Mouse (Mus musculus): ENCODE data around the gene Cirbp. TPM values are rescaled to one million over a fixed set of nuclear protein-coding genes. Genes with fewer than 3 reads are reported as not detected.

Gene Cirbp
- polyA plus RNA-seq, 1 experiment: 150 TPM

DNA sequence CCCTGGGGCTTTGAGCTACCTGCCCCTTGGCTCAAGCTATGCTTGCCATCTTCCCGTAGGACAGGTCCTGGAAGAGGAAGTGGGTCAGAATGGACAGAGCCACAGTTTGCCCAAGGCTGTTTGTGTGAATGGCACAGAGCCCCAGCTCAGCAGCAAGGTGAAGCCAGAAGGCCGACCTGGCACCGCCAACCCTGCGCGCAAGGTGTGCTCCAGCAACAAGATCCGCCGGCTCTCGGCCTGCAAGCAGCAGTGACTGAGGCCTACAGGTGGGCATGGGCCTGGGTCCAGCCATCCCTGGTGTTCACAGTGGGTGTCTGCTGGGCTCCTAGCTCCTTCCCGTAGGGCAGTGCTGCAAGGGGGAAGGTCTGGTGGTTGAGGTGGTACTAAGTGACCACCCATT lies 35.9 kb upstream of the Cirbp start:
- Histone ChIP-seq H3K27ac (ENCODE audit: insufficient read depth, low read length) (no peak overlapping the region), H3K4me1 (ENCODE audit: control insufficient read depth, insufficient read depth, low read length) (no peaks in the 10 kb centered on the region; the same call in 1 of the 2 replicates), H3K4me3 (ENCODE audit: insufficient read depth, low read length) (no peak overlapping the region)
- TF ChIP-seq CTCF (IDR thresholded peaks at IDR 0.05; ENCODE audit: extremely low read depth, insufficient read depth, low read length): no peak
- TF ChIP-seq POLR2A (IDR thresholded peaks at IDR 0.05; ENCODE audit: extremely low read depth, insufficient read depth, low read length): 0 out of 2 replicates have a peak, but pooled peaks have one; percentile 27

DNA sequence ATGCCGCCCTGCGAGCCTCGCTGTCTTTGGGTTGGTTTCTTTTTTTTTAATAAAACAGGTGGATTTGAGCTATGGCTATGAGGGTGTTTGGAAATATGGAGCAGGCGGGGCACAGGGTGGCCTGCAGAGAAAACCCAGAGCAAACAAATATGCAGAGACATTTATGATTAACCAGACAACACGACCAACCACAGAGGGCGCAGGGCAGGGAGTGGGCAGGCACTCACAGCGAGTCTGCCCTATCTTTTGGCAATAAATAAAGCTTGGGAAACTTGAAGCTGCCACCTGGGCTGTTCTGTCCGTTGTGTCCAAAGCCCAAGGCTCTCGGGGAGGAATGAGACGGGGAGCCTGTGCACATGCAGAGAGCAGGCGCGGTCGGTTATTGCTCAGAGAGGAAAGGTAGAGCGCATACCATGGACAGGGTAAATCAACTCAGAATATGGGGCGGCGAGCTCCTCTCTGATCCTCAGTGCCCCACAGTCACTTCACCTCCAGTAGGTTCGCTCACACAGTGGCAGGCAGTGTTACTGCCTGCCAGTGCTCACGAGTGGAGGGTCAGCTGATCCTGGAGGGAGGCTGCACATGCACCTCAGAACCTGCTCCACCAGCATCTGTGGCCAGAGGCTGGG lies 35.3 kb upstream of the Cirbp start:
- no peak overlapping the region for H3K27ac ChIP-seq (ENCODE audit: insufficient read depth, low read length)
- TF ChIP-seq CTCF (IDR thresholded peaks at IDR 0.05; ENCODE audit: extremely low read depth, insufficient read depth, low read length) (no peak), POLR2A (IDR thresholded peaks at IDR 0.05; ENCODE audit: extremely low read depth, insufficient read depth, low read length) (peak; percentile 32; the same call in 1 of the 2 replicates)
- no peak overlapping the region for H3K4me3 ChIP-seq (ENCODE audit: insufficient read depth, low read length)
- no peaks in the 10 kb centered on the region; the same call in 1 of the 2 replicates for H3K4me1 ChIP-seq (ENCODE audit: control insufficient read depth, insufficient read depth, low read length)

DNA sequence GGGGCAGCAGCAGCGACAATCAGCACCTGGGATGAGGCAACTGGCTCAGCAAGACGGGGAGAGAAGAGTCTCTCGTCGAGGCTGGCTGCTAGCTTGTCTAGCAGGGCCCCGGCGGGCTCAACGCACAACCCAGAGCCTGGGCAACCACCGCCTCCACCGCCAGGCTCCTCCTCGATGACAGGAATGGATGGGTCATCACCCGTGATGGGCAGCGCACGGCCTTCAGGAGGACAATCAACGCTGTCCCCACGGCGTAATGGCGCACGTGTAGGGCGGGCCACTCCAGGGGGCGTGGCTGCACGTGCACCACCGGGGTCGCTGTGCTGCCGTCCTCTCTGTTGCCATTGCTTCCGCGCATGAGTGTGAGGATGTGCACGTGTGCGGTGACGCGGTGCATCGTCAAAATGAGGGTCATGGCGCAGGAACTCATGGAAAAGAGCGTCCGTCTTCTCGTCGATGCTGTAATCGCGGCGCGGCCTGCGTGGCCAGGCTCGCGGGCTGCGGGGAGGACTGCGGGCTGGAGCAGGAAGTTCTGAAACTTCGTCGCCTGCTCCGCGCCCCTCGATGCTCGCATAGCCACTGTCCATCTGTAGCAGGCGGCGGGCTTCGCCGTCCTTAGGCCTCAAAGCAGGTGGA lies 34.4 kb upstream of the Cirbp start:
- Histone ChIP-seq H3K4me1 (ENCODE audit: control insufficient read depth, insufficient read depth, low read length) (no peaks in the 10 kb centered on the region; the same call in 1 of the 2 replicates), H3K27ac (ENCODE audit: insufficient read depth, low read length) (no peak overlapping the region), H3K4me3 (ENCODE audit: insufficient read depth, low read length) (no peak overlapping the region)
- TF ChIP-seq CTCF (IDR thresholded peaks at IDR 0.05; ENCODE audit: extremely low read depth, insufficient read depth, low read length) (no peak), POLR2A (IDR thresholded peaks at IDR 0.05; ENCODE audit: extremely low read depth, insufficient read depth, low read length) (peak; percentile 43; the same call in 1 of the 2 replicates)

DNA sequence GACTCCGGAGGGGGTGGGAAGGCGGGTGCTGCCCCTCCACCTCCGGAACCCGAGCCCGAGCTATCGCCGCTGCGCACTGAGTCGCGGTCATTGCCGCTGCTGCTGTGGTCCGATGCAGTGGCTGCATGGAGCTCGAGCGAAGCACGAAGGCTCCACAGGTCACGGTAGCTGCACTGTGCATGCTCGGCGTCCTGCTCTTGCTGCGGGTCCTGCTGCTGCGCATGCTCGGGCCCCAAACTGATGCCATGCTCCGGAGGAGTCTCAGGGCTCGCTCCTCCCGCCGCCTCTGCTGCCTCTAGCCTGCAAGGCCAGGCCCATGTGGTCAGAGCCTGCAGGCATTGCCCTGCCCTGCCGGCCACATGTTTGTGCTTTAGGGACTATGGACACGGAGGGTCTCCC lies 33.8 kb upstream of the Cirbp start:
- Histone ChIP-seq H3K4me1 (ENCODE audit: control insufficient read depth, insufficient read depth, low read length) (no peaks in the 10 kb centered on the region; the same call in 1 of the 2 replicates), H3K27ac (ENCODE audit: insufficient read depth, low read length) (no peak overlapping the region), H3K4me3 (ENCODE audit: insufficient read depth, low read length) (no peak overlapping the region)
- TF ChIP-seq POLR2A (IDR thresholded peaks at IDR 0.05; ENCODE audit: extremely low read depth, insufficient read depth, low read length) (no peak), CTCF (IDR thresholded peaks at IDR 0.05; ENCODE audit: extremely low read depth, insufficient read depth, low read length) (no peak)

DNA sequence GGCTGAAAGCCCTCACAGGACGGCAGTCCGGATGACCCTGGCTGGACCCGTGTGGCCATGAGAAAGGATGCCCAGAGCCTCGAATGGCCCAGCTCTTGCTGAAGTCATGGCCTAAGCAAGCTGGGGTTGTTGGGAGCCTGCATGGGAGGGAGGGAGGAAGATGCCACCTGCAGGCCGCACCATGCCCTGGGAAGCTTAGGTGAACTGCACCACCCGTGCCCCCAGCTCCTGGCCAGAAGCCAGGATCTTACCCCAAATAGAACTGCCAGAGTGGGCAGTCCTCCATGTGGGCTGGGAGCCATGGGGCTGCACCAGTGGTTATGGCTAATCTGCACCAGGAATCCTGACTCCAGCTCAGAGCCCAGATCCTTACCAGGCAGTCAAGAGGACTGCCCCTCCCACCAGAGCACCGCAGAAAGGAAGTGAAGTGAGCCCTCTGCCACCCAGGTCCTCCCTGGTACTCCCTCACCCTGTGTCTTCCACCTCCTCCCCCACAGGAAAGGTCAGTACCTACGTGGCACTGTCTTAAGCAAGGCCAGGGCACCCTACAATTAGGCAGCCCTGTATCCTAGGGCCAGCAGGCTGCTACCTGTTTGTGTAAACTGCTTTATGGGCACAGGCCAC lies 32.4 kb upstream of the Cirbp start:
- Histone ChIP-seq H3K27ac (ENCODE audit: insufficient read depth, low read length) (no peak overlapping the region), H3K4me3 (ENCODE audit: insufficient read depth, low read length) (no peak overlapping the region)
- TF ChIP-seq CTCF (IDR thresholded peaks at IDR 0.05; ENCODE audit: extremely low read depth, insufficient read depth, low read length) (no peak), POLR2A (IDR thresholded peaks at IDR 0.05; ENCODE audit: extremely low read depth, insufficient read depth, low read length) (no peak)

DNA sequence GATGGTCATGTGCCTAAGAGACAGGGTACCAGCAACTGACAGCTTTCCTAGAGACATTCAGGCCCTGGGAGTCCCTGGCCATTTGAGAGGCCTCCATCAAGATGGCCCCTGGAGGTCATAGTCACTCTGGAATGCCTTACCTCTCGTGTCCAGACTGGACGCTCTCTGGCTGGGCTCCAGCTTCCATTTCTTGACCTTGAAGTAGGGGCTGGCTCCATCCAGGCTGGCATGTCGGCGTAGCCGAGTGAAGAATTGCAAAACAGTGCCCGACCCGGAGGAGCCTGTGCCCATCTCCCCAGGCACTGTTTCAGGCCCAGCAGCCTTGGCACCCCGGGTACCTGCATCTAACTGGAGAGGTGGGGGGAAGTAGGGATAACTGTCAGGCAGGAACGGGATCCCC lies 31.4 kb upstream of the Cirbp start:
- no peak overlapping the region for H3K27ac ChIP-seq (ENCODE audit: insufficient read depth, low read length)
- TF ChIP-seq CTCF (IDR thresholded peaks at IDR 0.05; ENCODE audit: extremely low read depth, insufficient read depth, low read length) (no peak), POLR2A (IDR thresholded peaks at IDR 0.05; ENCODE audit: extremely low read depth, insufficient read depth, low read length) (no peak)
- no peaks in the 10 kb centered on the region for H3K4me1 ChIP-seq (ENCODE audit: control insufficient read depth, insufficient read depth, low read length)
- H3K4me3 ChIP-seq (ENCODE audit: insufficient read depth, low read length): no peak overlapping the region

More for the DNA sequence above, 32.4 kb upstream of the Cirbp start:
- no peaks in the 10 kb centered on the region for H3K4me1 ChIP-seq (ENCODE audit: control insufficient read depth, insufficient read depth, low read length)

DNA sequence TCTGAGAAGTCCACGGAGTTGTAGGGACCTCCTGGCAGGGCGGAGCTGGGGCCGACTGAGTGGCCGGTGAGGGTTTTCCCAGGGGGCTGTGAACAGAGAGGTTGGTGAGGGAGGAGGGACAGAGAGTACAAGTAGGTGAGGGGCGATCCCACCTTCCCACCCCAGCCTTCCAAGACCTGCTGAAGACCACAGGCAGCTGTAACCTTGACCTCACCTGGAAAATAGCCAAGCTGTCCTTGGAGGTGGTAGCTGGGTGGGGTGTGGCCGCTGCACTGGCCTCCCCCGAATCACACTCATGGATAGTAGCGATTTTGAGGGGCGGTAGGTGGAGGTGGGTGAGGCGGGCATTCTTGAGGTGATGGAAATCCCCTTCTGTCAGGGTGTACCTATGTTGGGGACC lies 30.6 kb upstream of the Cirbp start:
- H3K4me1 ChIP-seq (ENCODE audit: control insufficient read depth, insufficient read depth, low read length): no peaks in the 10 kb centered on the region
- no peak for TF ChIP-seq CTCF (IDR thresholded peaks at IDR 0.05; ENCODE audit: extremely low read depth, insufficient read depth, low read length)
- TF ChIP-seq POLR2A (IDR thresholded peaks at IDR 0.05; ENCODE audit: extremely low read depth, insufficient read depth, low read length): no peak
- H3K27ac ChIP-seq (ENCODE audit: insufficient read depth, low read length): no peak overlapping the region

DNA sequence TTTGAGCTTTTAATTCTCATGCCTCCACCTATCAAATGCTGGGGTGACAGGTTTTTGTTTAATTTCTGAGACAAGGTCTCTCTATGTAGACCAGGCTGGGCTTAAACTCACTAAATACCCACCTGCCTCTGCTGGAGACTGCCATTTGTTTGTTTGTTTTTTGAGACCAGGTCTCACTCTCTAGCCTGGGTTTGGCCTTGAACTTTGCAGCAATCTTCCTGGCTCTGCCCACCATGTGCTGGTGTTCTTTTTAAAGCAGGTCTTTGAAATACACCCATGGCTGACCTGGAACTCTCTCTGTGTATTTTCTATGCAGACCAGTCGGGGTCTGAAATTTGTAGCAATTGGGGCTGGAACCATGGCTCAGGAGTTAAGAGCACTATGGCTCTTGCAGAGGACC lies 30.1 kb upstream of the Cirbp start:
- no peak overlapping the region for H3K27ac ChIP-seq (ENCODE audit: insufficient read depth, low read length)
- no peak overlapping the region for H3K4me3 ChIP-seq (ENCODE audit: insufficient read depth, low read length)
- TF ChIP-seq CTCF (IDR thresholded peaks at IDR 0.05; ENCODE audit: extremely low read depth, insufficient read depth, low read length) (no peak), POLR2A (IDR thresholded peaks at IDR 0.05; ENCODE audit: extremely low read depth, insufficient read depth, low read length) (no peak)
- no peaks in the 10 kb centered on the region for H3K4me1 ChIP-seq (ENCODE audit: control insufficient read depth, insufficient read depth, low read length)

More for the DNA sequence above, 30.6 kb upstream of the Cirbp start:
- H3K4me3 ChIP-seq (ENCODE audit: insufficient read depth, low read length): no peak overlapping the region

DNA sequence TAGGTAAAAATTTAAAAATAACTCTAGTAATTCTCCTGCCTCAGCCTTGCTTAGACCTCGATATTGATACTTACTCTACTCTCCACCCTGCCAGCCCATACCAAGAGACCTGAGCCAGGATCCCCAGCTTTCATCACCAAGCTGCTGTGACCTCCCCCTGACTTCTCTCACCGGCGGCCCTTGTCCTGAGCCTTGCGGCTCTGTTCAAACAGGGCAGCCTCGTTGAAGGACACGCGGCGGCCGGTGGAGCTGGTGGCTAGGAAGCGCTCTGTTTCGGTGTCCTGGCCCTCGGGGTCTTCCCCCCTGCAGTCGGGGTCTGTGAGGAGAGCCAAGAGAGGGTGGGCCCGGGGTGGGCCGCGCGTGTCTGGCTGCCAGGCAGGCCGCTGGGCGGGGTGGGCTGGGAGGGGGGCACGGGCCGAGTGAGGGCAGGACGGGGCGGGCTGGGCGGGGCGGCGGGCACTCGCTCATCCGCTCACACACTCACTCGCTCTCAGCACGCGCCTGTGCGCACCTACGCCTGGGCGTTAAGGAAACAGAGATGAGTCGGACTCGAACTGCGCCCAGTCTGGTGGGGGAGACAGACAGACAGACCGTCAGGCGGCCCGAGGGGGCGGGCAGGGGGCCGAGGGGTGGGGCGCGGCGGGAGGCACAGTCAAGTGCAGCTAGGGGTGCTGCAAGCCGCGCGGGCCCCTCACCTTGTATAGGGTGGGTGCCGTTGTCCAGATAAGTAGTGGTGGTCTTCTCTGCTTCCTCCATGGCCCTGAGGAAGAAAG lies 29.4 kb upstream of the Cirbp start:
- Histone ChIP-seq H3K4me1 (ENCODE audit: control insufficient read depth, insufficient read depth, low read length) (no peaks in the 10 kb centered on the region), H3K27ac (ENCODE audit: insufficient read depth, low read length) (no peak overlapping the region), H3K4me3 (ENCODE audit: insufficient read depth, low read length) (peak overlapping the region; percentile 98)
- TF ChIP-seq POLR2A (IDR thresholded peaks at IDR 0.05; ENCODE audit: extremely low read depth, insufficient read depth, low read length) (no peak), CTCF (IDR thresholded peaks at IDR 0.05; ENCODE audit: extremely low read depth, insufficient read depth, low read length) (no peak)
